12 mouse cellular contexts compared by ENCODE assay signal in genomic region chr10:117404384-117404783, GRCm38 (mm10).
"Had no signal": no experiment of that assay in that cellular context is flagged by ENCODE, and none has a peak within 500 bp of the region (broad histone marks: within the 10 kb centered on the region; RNA-seq: fewer than 3 reads in every experiment).

No protein-coding gene starts in this region.

- DNase-seq: retina, postnatal 1 day; right cerebral cortex, adult 18-20 months; right cerebral cortex, postnatal 14 days; right cerebral cortex, postnatal 25 days; right cerebral cortex, postnatal 4 days; spleen, adult 18-20 months; thymus, adult 18-20 months; thymus, adult 2 months; thymus, postnatal 14 days; thymus, postnatal 25 days; thymus, postnatal 36 days; thymus, postnatal 4 days had no signal
